Mouse (Mus musculus) adrenal gland, postnatal 36 days (tissue): ENCODE measurements around the gene Sirpa. TPM values are rescaled to one million over a fixed set of nuclear protein-coding genes. Genes with fewer than 3 reads are reported as not detected.

Experiments used
- DNase-seq, 2 experiments: peaks; one replicate each; pipeline ENCODE4 v3.0.0; 2021; ENCODE audit warnings: mixed read lengths in 1 of 2
- total RNA-seq, 2 experiments: library from RNA; stranded (reverse); gene quantifications; 2 replicates each; pipeline ENCODE4 v1.2.3; 2021

Sirpa gene
- total RNA-seq, 2 experiments from 2014 or later: 37.5 to 66.5 TPM

DNA sequence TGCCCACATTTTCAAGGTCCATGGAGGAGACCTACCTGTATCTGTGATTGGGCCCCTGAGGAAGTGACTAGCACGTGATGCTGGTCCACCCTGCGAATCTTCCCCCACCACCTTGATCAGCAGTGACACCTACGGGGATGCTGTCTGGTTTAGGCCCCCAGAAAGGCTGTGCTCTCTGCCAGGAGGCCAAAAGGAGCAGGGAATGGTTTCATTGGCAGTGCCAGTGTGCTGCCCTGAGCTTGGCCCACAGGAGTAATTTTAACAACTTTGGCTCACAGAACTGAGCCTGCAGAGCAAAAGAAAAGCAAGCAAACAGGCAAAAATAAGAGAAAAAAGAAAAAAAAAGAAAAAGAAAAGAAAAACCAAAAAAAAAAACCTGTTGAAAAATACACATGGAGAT is 13.2 kb downstream of the Sirpa start:
- no peak for DNase-seq

DNA sequence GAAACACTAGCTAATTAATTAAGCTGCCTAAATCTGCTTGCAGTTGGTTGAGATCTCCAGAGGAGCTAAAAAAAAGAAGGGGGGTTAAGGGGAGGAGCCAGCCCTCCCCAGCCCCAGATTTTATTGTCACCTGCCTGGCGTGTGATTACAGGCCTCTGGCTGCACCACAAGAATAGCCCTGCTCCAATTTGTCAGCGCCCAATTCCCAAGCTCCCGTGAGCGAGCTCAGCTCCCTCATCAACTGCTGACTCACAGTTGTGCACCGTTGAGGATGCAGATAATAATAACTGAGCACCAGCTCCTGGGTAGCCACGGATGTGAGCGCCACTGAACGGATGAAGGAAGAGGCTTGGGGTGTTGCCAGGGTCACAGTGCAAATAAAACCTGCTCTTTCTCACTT is 13.6 kb downstream of the Sirpa start:
- no peak for DNase-seq

DNA sequence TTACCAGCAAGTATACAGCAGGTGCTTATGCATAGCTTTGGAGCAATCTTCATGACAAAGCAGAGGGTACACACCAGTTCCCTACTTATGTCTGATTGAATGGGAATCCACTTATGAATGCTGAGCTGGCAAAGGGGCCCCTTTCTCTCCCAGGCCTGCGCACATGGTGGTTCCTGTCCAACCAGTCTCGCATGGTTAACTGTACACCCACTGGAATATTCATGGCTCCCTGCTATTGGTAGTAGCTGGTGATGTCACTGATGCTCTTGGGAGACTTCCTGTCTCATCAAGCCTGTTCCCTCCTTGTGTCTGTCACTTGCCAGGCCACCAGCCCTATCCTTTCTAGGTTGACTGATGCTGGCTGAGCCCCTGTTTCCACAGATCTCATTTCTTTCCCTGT is 14.3 kb downstream of the Sirpa start:
- no peak for DNase-seq

DNA sequence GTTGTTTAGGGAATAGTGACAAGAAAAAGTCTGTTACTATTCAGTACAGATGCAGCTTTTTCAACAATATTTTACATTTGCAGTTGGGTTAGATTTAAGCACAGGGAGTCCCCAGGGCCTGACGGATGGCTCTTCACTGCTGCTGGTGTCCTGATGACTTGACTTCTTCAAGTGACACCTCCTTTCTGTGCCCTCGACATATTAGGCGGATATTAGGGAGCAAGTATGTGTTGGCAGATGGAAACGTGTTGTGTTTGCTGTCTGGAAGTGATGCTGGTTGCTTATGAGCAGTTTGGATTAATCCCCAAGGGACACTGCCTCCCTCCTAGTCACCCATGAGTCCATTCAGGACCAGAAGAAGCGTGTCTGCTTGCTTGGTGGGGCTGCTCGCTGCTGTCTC is 21.3 kb downstream of the Sirpa start:
- no peak for DNase-seq

DNA sequence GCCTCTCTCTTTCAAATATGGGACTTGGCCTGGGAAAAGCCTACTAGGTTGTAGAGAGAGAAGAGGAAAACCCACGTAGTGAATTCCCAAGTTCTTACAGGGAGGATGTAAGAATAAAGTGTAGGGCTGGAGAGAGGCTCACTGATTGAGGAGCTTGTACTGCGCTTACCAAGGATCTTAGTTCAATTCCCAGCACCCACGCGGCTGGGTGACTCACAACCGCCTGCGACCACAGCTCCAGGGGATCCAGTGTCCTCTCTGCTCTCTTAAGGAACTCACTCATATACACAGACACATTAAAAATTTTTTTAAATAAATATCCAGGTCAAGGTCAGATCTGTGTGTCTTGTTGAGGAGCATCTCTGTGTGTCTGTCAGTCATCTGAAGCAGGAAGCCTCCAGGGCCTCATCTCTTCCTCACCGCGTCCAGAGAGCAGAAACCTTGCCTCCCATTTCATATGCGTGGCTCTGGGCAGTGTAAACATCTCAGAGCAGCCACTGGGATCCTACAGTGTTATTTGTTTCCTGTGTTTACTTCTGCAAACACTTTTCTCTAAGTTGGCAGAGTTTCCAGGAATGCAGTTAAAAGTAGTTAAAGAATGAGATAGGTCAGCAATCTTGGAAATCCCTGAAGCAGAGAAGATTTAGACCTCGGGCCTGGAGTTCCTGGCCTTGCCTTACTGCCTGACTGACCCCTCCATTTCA is 22.0 kb downstream of the Sirpa start:
- DNase-seq: no peak

DNA sequence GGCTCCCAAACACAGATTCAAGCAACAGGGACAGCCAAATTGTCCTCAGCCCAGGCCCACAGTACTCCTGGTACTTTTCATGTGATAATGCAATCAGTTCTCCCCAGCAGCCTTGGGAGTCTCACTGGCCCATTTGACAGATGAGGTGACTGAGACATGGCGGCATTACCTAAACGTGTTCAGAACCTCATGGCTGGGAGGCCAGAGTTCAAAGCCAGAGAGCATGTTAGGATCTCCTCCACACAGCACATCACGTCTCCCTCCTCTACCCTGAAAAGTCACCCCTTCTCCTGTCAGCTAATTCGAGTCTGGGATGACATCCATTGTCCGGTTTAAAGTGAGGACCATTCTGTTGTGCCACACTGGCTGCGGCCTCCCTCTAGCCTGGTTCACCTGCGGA is 27.5 kb downstream of the Sirpa start:
- DNase-seq: no peak

DNA sequence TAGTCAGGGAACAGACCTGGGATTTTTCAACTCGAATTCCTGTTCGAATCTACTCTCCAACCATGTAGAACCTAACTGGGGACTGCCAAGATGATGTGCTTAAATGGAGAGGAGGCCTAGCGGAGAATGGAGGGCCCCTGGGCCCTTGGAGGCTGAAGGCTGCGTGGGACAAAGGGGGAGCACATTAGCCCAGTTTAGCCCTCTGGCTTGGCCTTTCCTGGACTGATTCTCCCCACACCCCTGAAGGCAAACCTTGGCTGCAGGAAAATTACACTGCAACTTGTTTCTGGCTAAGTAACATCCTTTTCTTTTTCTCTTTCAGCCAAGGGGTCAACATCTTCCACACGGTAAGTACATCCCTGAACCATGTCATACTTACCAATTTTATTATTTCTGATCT is 28.2 kb downstream of the Sirpa start:
- DNase-seq: no peak

DNA sequence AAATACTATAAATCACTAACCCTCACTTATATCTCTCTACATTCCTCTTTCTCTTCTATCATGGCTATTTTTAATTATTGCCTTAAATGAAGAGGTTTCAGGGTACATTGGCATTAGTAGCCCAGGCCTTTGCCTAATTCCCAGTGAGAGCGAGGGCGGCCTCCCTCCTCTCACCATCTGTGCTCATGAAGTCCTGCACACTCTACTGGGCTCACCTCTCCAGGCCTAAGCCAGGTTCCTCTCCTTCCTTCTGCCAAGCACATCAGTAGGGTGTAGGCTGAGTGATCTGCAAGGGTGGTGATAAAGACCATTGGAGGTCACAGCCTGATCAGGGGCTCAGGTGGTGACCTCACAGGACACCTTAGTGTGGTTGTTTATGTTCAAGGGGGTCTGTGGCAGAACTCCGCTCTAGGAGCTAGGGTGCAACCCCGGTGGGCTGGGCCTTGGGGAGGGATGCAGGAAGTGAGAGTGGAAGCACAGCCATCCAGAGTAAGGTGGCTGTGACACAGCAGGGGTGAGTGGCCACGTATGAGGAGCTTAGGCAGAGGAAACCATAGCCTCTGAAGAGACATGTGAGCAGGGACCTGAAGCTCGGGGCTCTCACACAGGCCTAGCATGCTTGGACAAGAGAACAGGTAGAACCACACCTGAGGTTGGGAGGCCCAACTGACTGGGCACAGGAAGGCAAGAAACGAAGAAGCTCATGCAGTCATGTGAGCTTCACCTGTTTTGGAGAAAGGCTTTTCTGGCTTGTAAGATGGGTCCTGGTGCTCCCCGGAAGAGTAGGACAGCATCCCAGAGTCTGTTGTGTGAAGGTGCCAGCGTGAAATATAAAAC is 29.2 kb downstream of the Sirpa start:
- DNase-seq: no peak

DNA sequence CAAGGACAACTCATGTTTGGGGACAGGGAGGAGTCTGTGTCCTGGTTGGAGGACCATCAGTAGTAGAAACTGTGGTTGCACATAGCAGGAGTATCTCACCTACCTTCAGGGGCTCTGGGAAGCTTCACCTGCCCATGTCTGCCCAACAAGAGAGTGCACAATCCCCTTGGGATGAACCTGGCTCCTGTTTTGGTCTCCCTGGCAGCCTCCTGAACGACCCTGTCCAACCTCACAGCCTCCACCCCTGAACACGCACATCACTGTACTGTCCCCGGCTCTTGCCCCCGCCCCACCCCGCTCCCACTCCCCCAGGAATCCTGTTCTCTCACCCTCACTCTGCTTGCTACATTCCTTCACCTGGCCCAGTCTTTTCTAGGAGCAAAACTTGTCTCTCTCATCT is 30.3 kb downstream of the Sirpa start:
- no peak for DNase-seq

DNA sequence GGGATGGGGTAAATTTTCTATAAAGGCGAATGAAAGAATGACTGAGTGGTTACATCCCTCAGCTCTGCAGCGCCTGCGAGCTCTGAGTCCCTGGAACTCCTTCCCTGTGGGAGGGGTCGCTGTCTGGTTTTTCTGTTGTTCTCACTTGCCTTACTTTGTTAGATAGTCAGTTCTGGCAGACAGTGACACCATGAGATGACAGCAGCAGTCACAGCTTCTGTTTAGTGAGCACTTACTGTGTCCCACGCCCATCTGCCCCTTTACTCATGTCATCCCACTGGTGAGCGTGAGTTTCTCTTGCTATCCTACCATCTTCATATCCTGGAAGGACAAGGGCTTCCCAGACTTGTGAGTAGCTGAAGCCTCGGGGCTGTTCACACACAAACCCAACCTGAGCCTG is 31.1 kb downstream of the Sirpa start:
- DNase-seq: no peak

DNA sequence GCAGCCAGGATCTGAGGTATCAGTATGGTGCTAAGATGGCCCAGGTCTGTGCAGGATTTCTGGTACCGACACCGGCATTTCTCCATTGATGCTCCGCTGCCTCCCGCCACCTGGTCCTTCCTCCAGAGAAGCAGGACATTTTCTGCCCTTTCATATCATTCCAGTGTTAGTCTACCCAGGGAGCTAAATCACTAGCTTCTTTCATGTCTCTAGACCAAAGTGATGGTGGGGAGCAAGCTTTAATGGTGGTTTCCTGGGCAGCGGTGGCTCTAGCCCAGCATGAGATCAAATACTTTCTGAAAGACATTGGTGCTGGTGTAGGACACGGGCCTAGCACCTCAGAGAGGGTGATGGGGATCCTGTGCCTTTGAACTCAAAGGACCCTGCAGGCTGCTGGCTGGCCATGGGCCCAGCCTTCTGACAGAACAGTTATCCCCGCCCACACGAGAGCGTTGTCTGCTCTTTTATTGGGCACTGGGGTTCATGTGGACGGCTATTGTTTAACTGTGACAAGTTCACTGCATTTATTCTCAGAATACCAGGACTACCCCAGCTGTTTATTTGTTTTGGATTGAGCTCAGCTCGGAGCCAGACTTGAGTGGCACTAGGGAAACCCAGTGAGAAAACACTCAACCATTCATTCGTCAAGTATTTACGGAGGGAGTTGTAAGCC is 31.7 kb downstream of the Sirpa start:
- DNase-seq: no peak

DNA sequence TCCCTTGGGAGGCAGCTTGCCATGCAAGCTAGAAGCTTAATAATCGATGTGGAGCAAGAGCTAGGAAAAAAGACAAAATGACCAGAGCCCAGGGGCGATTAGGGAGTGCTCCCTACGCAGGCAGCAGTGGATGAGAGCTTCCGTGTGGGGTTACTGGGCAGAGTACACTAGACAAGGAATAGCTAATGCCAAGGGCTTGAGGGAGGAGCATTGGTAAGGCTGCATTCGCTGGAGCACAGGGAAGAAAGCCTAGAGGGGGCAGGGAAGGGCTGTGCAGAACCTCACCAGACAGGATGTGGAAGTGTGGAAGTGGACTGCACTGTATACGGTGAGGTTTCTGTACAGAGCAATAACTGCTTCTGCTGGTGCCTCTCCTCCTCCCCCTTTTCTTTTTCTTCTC is 32.3 kb downstream of the Sirpa start:
- DNase-seq: no peak

DNA sequence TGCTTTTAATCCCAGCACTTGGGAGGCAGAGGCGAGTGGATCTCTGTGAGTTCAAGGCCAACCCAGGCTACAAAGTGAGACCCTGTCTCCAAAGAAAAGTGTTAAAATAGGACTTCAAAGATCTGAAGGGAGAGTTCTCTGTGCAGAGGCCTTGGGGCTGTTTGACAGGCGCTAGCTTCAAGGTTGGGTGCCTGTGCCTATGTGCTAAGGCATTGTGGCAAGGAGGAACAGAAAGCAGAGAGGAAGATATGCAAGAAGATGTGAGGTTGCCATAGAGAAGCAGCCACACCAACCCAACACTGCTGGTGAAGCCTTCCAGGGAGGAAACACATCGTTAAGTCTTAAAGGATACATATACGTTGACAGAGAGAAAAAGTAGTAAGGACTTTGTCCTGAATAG is 33.2 kb downstream of the Sirpa start:
- DNase-seq: no peak

DNA sequence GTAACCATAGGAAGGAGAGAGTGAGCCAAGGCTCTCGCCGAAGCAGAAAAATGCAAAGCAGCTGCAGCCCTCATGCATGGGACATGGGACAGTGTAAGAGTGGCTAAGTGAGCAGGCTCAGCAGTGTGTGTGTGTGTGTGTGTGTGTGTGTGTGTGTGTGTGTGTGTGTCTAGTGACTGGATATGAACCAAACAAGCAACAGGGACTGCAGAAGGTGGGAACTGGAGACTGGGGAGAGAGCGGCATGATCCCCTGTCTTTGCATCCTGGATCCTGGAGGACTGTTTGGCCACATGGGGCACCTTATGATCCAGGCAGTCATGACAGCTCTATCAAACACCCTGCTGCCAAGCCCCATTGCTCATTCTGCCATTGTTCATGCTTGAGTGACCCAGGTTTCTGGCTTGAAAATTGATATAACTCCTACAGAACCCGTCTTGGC is 34.0 kb downstream of the Sirpa start:
- no peak for DNase-seq

DNA sequence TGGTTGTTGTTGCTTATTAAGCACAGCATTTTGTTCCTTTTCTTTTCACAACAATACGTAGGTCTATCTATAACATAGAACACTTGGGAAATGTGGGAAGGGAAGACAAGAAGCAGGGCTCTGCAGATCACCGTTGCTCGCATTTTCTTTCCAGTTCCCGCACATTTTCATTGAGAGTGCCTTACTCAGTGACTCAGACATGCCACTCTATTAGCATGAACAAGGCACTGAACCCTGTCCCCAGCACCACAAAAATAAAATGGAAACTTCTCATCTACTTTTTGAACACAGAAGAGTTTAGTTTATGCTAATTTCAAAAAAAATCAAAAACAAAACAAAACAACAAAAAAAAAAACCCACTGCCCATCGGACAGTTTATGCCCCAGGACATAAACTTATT is 34.5 kb downstream of the Sirpa start:
- DNase-seq: no peak

DNA sequence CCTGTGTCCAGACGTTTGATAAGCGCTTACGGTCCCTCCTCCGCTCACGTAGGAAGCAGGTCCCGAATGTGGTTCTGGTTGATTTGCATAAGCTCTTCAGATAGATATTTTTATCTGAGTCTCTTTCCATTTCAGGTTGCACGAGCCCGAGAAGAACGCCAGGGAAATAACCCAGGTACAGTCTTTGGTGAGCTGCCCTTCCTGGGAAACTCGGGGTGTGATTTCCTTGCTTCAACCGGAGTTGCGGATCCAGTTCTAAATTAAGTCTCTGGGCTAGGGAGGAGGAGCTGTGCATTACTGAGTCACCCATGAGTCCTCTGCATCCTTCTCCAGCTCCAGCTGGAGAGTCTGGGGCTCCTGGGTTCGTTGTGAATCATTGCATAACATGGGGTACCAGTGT is 35.2 kb downstream of the Sirpa start:
- DNase-seq: no peak

DNA sequence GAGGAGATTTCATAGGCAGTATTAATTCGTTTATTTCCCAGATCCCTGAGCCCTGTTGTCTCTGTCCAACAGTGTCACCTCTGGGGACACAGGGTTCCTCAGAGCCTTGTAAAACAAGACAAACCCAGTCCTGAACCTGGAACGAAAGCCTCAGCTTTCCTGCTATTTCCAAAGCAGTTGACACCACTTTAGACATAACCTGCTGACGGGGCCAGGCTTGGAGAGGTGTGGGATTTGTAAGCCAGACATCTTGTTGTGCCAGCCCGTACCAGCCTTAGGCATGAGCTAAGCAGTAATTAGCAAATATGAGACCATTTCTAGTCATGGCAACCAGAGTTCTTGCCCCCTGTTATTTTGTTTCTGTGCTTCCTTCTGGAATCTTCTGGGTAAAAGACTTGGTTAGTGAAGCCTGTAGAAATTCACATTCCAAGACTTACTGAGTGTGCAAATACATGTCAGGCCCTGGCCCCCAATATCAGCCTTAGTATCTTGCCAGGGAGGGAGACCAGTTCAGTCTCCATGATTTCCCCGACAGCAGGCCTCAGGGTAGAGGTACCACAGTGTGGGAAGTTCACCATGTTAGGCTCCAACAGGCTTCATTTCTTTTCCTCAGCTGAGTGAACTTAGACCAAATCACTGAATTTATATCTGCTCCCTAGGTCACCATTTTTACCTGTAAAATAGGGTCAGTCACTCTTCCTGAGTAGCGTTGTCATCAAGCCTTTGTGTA is 36.0 kb downstream of the Sirpa start:
- no peak for DNase-seq

DNA sequence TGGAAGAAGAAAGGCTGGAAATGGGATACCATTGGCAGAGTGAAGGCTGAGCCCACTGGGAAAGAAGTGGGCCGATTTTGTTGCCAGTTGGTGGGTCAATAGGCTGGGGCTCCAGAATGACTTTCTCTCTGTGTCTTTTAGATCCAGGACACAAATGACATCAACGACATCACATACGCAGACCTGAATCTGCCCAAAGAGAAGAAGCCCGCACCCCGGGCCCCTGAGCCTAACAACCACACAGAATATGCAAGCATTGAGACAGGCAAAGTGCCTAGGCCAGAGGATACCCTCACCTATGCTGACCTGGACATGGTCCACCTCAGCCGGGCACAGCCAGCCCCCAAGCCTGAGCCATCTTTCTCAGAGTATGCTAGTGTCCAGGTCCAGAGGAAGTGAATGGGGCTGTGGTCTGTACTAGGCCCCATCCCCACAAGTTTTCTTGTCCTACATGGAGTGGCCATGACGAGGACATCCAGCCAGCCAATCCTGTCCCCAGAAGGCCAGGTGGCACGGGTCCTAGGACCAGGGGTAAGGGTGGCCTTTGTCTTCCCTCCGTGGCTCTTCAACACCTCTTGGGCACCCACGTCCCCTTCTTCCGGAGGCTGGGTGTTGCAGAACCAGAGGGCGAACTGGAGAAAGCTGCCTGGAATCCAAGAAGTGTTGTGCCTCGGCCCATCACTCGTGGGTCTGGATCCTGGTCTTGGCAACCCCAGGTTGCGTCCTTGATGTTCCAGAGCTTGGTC is 37.3 kb downstream of the Sirpa start:
- no peak for DNase-seq

DNA sequence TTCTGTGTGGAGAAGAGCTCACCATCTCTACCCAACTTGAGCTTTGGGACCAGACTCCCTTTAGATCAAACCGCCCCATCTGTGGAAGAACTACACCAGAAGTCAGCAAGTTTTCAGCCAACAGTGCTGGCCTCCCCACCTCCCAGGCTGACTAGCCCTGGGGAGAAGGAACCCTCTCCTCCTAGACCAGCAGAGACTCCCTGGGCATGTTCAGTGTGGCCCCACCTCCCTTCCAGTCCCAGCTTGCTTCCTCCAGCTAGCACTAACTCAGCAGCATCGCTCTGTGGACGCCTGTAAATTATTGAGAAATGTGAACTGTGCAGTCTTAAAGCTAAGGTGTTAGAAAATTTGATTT is 37.9 kb downstream of the Sirpa start:
- no peak for DNase-seq

DNA sequence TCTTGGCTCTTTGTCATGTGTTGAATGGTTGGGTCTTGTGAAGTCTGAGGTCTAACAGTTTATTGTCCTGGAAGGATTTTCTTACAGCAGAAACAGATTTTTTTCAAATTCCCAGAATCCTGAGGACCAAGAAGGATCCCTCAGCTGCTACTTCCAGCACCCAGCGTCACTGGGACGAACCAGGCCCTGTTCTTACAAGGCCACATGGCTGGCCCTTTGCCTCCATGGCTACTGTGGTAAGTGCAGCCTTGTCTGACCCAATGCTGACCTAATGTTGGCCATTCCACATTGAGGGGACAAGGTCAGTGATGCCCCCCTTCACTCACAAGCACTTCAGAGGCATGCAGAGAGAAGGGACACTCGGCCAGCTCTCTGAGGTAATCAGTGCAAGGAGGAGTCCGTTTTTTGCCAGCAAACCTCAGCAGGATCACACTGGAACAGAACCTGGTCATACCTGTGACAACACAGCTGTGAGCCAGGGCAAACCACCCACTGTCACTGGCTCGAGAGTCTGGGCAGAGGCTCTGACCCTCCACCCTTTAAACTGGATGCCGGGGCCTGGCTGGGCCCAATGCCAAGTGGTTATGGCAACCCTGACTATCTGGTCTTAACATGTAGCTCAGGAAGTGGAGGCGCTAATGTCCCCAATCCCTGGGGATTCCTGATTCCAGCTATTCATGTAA is 38.5 kb downstream of the Sirpa start:
- peak; percentile 17 to 65 for DNase-seq

DNA sequence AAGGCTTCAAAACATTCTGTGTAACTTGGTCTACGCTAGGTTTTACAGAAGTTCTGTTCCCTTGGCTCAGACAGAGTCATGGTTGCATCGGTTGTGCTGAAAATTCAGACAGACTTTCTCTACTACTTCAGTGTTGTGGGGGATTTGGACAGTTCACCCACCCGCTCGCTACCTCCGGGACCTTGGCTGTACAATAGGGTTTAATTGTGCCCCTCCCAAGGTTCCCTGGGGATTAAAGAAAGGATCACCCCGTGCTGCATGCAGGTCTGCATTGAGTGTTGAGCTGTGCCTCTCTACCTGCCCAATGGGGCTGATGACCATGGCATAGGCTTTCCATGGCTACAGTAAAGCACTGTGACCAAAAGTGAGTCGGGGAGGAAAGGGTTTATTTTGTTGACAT is 39.7 kb downstream of the Sirpa start:
- no peak for DNase-seq
